Mouse (Mus musculus) mesoderm, embryonic 11.5 days (tissue): Measurements from ENCODE around the gene Stambp.

Experiments
- DNase-seq: peaks from one replicate; pipeline ENCODE4 v3.0.0-alpha.2; 2012; ENCODE audit warnings: low read depth, low spot score

Stambp gene

DNA sequence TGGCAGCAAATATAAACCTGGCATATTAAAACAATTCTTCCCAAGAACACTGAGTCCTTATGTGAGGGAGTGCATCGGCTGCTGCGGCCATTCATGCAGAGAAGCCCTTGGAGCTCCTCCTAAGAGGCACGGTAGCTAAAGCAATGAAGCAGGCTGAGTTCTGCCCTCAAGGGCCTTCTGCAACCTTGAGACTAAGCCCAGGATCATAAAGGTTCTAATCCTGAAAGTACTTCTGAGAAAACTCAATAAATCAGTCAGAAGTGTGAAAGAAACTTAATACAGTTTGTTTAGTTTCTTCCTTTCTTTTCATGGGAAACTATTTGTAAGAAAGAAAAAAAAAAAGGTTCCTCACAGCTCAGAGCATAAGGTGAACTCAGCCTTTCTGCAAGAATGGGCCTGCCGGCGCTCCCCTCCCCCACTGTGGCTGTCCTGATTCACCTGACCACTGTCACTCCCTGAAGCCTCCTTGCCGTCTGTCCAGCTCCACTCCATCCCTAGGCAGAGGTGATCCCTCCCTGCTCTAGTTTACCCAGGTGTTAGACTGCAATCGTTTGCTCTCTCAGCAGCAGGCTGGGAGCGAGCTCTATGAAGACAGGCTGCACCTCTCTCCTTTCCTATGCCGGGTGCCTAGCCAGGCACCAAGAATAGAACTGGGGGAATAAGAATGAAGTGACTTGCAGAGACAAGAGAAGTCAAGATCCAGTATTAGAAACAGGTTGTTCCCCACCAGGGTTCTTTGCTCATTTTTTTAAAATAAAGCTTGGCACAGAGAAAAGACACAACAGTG lies 70.8 kb downstream of the Stambp start:
- no peak for DNase-seq

DNA sequence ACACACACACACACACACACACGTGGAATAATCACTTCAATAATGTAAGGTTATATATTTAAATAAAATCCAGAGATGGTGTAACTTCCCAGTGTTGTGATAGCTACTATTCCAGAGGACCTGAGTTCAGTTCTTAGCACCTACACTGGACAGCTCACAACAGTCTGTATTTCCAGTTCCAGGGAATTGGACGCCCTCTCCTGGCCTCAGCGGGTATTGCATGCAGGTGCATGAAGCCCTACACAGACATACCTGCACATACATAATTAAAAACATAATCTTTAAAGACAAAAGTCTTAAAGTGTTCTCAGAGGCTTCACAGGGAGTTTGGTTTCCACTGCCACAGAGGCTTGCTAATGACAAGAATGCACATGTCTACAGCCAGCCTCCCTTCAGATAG lies 72.1 kb downstream of the Stambp start:
- DNase-seq = no peak

GRCm38 (mm10) chr6:83499078-83499477 lies 73.5 kb downstream of the Stambp start:
- DNase-seq = no peak

DNA sequence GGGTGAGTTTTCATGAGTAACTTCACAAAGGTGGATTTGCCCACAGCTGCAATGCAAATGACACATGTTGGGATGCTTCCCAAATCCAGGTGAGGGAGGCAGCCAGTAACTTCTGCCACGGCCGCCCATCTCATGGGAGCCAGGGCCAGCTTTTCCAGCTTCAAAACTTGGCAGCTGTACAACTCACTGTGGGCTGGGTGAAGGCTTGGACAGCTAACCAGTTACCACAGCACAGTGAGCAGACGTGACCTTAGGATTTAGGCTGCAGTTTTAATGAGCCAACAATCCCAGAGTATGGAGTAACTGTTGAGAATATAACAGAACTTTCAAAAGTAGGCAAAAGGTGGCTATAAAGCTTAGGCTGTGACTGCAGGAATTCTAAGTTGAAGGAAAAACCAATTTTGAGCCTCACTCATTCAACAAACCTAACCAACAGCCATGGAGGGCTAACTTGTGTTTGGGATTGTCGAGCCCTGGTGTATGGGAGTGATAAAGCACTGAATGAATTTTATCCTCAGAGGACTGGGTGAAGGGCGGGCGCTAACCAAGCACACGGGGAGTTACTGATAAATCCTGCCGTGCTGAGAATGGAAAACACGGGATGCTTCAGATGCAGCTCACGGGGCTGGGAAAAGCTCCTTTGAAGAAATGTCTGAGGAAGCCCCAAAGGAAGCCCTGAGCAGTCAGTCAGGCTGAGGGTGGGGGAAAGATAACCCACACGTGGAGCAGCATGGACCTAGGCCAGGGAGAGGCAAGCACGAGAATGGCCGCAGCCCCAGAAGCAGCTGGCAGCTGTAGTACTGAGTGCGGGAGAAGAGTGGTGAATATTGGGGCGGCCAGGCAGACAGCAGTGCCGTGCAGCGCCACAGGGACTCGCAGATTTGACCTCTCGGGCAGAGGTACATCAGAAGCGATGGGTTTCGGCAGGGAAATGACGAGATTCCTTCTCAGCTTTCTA lies 75.5 kb downstream of the Stambp start:
- no peak for DNase-seq

DNA sequence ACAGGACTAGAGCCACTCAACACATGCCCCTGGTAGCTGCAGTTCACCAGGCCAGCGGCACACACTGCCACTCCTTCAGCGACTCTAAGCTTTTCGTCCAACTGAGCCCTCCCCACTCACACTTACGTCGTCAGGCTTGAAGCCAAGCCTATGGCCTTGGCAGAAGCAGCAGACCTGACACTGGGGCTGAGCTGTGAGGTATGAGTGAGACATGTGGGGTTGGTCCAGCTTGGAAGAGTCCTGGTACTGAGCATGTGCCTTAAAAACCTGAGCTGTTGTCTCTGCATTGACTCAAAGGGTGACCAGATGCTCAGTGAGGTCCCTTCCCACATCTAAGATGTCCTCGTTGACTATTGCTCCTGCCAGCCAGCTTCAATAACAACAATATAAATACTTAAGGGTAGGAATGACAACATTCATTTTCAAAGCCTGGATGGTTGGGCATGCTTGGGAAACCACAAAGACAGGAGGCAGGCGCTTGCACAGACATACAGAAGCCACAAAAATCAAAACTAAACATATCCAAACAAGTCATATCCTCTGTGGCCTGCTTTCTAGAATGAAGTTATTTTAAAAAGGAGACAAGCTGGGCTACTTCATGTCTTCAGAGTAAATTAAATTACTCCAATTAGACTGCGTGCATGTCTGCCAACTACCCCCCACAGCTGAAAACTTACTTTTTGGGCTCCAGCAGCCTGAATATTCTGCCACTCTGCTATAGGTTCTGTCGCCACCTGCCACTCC lies 76.3 kb downstream of the Stambp start:
- DNase-seq = no peak
